Mouse (Mus musculus): ENCODE measurements around the gene Cdc34b. TPM values are rescaled to one million over a fixed set of nuclear protein-coding genes. Genes with fewer than 3 reads are reported as not detected.

The Cdc34b gene
- polyA plus RNA-seq, 3 experiments from 2014 or later: 0.42 TPM; not detected in 2

GRCm38 (mm10) chr11:94752946-94753713, 11.5 kb downstream of the Cdc34b start:
- ATAC-seq: no peak

GRCm38 (mm10) chr11:94759916-94760315, 18.3 kb downstream of the Cdc34b start:
- ATAC-seq: no peak

GRCm38 (mm10) chr11:94760364-94760763, 18.8 kb downstream of the Cdc34b start:
- ATAC-seq: no peak

GRCm38 (mm10) chr11:94760799-94761198, 19.2 kb downstream of the Cdc34b start:
- ATAC-seq: no peak

GRCm38 (mm10) chr11:94762281-94762680, 20.7 kb downstream of the Cdc34b start:
- ATAC-seq: no peak

- no peak for ATAC-seq
These were observed 21.2 kb downstream of the Cdc34b start for GRCm38 (mm10) chr11:94762775-94763174.

GRCm38 (mm10) chr11:94767241-94767640, 25.7 kb downstream of the Cdc34b start:
- ATAC-seq: no peak

GRCm38 (mm10) chr11:94772363-94773055, 30.9 kb downstream of the Cdc34b start:
- no peak for ATAC-seq

GRCm38 (mm10) chr11:94773851-94774250, 32.3 kb downstream of the Cdc34b start:
- no peak for ATAC-seq

- no peak for ATAC-seq
These were observed 33.4 kb downstream of the Cdc34b start for GRCm38 (mm10) chr11:94774887-94775497.

- no peak for ATAC-seq
These were observed 41.0 kb downstream of the Cdc34b start, which contains the start of gene Tmem92 for GRCm38 (mm10) chr11:94782603-94783002. TSS of gene Tmem92 (minus strand) at chr11:94782703.

GRCm38 (mm10) chr11:94785247-94785646, 43.7 kb downstream of the Cdc34b start:
- no peak for ATAC-seq

GRCm38 (mm10) chr11:94791700-94792099, 50.1 kb downstream of the Cdc34b start:
- no peak for ATAC-seq

Other genes starting within 250 kb of the Cdc34b start
- not detected for gene Epn3, start 241.8 kb upstream of the Cdc34b start, polyA plus RNA-seq (2017; shearing (Covaris generic))
- gene Mycbpap, start 220.0 kb upstream of the Cdc34b start, polyA plus RNA-seq (2017; shearing (Covaris generic)): not detected
- 1 to 10 TPM in 2 of 3 experiments, under 1 TPM in 1; 0.31 to 1.9 (median 1.6) TPM for gene Rsad1, start 192.5 kb upstream of the Cdc34b start, polyA plus RNA-seq (2017; shearing (Covaris generic))
- gene Chad, start 176.7 kb upstream of the Cdc34b start, polyA plus RNA-seq (2017; shearing (Covaris generic)): under 1 TPM; 0.43 to 0.69 (median 0.47) TPM
- gene Acsf2, start 139.9 kb upstream of the Cdc34b start, polyA plus RNA-seq (2017; shearing (Covaris generic)): 1 to 10 TPM; 2.1 to 3.0 (median 2.2) TPM
- 10 to 100 TPM in 1 of 3 experiments, 1 to 10 TPM in 2; 7.0 to 21.5 (median 9.9) TPM for gene Lrrc59, start 112.0 kb upstream of the Cdc34b start, polyA plus RNA-seq (2017; shearing (Covaris generic))
- 10 to 100 TPM; 60.7 to 91.2 (median 68.4) TPM for gene Mrpl27, start 88.0 kb upstream of the Cdc34b start, polyA plus RNA-seq (2017; shearing (Covaris generic))
- 1 to 10 TPM; 1.2 to 9.8 (median 1.8) TPM for gene Eme1, start 87.8 kb upstream of the Cdc34b start, polyA plus RNA-seq (2017; shearing (Covaris generic))
- gene Xylt2, start 64.3 kb upstream of the Cdc34b start, polyA plus RNA-seq (2017; shearing (Covaris generic)): 1 to 10 TPM; 3.2 to 7.4 (median 7.0) TPM
- gene Gm11541, start 37.3 kb upstream of the Cdc34b start, polyA plus RNA-seq (2017; shearing (Covaris generic)): not detected
- gene Tmem92, start 40.9 kb downstream of the Cdc34b start, polyA plus RNA-seq (2017; shearing (Covaris generic)): not detected
- under 1 TPM; 0.13 to 0.62 (median 0.15) TPM for gene Col1a1, start 194.4 kb downstream of the Cdc34b start, polyA plus RNA-seq (2017; shearing (Covaris generic))
- not detected for gene Hils1, start 225.8 kb downstream of the Cdc34b start, polyA plus RNA-seq (2017; shearing (Covaris generic))
- not detected for gene Sgca, start 234.5 kb downstream of the Cdc34b start, polyA plus RNA-seq (2017; shearing (Covaris generic))
- 10 to 100 TPM; 19.1 to 24.8 (median 24.8) TPM for gene Ppp1r9b, start 249.3 kb downstream of the Cdc34b start, polyA plus RNA-seq (2017; shearing (Covaris generic))

Measured in inflammation-experienced regulatory T-cells, adult 6 months (primary cell).